Mouse (Mus musculus) limb, embryonic 15.5 days (tissue): ENCODE results near the gene Lgalsl. TPM values are rescaled to one million over a fixed set of nuclear protein-coding genes. Genes with fewer than 3 reads are reported as not detected.

Source experiments
- ATAC-seq: fragments of 200-750 bp; cut with Nextera tagmentation; 2 replicates; pipeline ENCODE4 v1.8.0; 2017; ENCODE audit warnings: low read depth, moderate TSS enrichment; ENCODE audit not compliant: insufficient number of reproducible peaks, low FRiP score, low TSS enrichment
- H3K27ac ChIP-seq: fragments of 300-500 bp; sonication (generic); 2 replicates; pipeline ENCODE4 v1.5.1; 2015; ENCODE audit warnings: moderate library complexity, mild to moderate bottlenecking, inconsistent platforms
- H3K27me3 ChIP-seq: fragments of 300-500 bp; sonication (generic); 2 replicates; pipeline ENCODE4 v1.6.1; 2015; ENCODE audit warnings: inconsistent platforms
- H3K36me3 ChIP-seq: fragments of 300-500 bp; sonication (generic); 2 replicates; pipeline ENCODE4 v1.6.1; 2015; ENCODE audit warnings: inconsistent platforms
- H3K4me1 ChIP-seq: fragments of 300-500 bp; sonication (generic); 2 replicates; pipeline ENCODE4 v1.6.1; 2015; ENCODE audit warnings: inconsistent platforms
- H3K4me2 ChIP-seq: fragments of 300-500 bp; sonication (generic); 2 replicates; pipeline ENCODE4 v1.6.1; 2015; ENCODE audit warnings: mild to moderate bottlenecking, inconsistent platforms
- H3K4me3 ChIP-seq: fragments of 300-500 bp; sonication (generic); 2 replicates; pipeline ENCODE4 v1.5.1; 2015; ENCODE audit warnings: mild to moderate bottlenecking, inconsistent platforms
- H3K9ac ChIP-seq: fragments of 300-500 bp; sonication (generic); 2 replicates; pipeline ENCODE4 v1.6.1; 2015; ENCODE audit warnings: inconsistent platforms
- H3K9me3 ChIP-seq: fragments of 300-500 bp; sonication (generic); 2 replicates; pipeline ENCODE4 v1.6.1; 2016; ENCODE audit warnings: inconsistent platforms
- WGBS: fragments of 180-500 bp; shearing (Covaris S2); methylation state at CpG from one replicate; pipeline ENCODE4 v1.1.7; 2015; 5-methylcytosine and 5-hydroxymethylcytosine counted together
- polyA plus RNA-seq: library from polyadenylated mRNA; unstranded; fragments of >200 nt; fragmentation: Nextera tagmentation; extraction: Ambion mirVana; gene quantifications from 2 replicates; pipeline ENCODE4 v1.2.1, GENCODE M21; 2015

The Lgalsl gene
- polyA plus RNA-seq, 1 experiment from 2014 or later, result 87.4 TPM

- no peaks in the 10 kb centered on the region for H3K36me3 ChIP-seq
- 70% methylated on average over 1 of the region's 1 CpGs for WGBS
- H3K9ac ChIP-seq, result no peak overlapping the region
- no peak overlapping the region for H3K4me3 ChIP-seq
- no peak overlapping the region for H3K4me2 ChIP-seq
- no peaks in the 10 kb centered on the region for H3K4me1 ChIP-seq
- no peaks in the 10 kb centered on the region for H3K9me3 ChIP-seq
- no peaks in the 10 kb centered on the region for H3K27me3 ChIP-seq
- H3K27ac ChIP-seq, result no peak overlapping the region
- no peak for ATAC-seq
Observed at GRCm38 (mm10) chr11:20778298-20778697, 52.6 kb downstream of the Lgalsl start.

GRCm38 (mm10) chr11:20776668-20777067, 54.2 kb downstream of the Lgalsl start:
- H3K4me1 ChIP-seq, result no peaks in the 10 kb centered on the region; the same call in 1 of the 2 replicates
- H3K4me3 ChIP-seq, result no peak overlapping the region
- H3K36me3 ChIP-seq, result no peaks in the 10 kb centered on the region
- ATAC-seq, result no peak
- H3K27me3 ChIP-seq, result no peaks in the 10 kb centered on the region
- no peak overlapping the region for H3K27ac ChIP-seq
- H3K9ac ChIP-seq, result no peak overlapping the region
- no peak overlapping the region for H3K4me2 ChIP-seq
- no peaks in the 10 kb centered on the region for H3K9me3 ChIP-seq

Other genes starting within 250 kb of the Lgalsl start
- gene Aftph, start 89.5 kb downstream of the Lgalsl start, polyA plus RNA-seq, result 19.8 and 22.6 TPM in 2 replicates